Mouse (Mus musculus): ENCODE measurements around the gene Tnfrsf13b.
"Not testable (repeated sequence)": the region's sequence is repeated elsewhere in the genome, so short reads cannot be mapped to it uniquely, and the experiment has no call there.

The Tnfrsf13b gene

GRCm38 (mm10) chr11:61127421-61128055 is 983 bp downstream of the Tnfrsf13b start:
- DNase-seq (ENCODE audit: low read depth, low spot score) = no peak

GRCm38 (mm10) chr11:61129305-61129704 is 2.8 kb downstream of the Tnfrsf13b start:
- no peak for DNase-seq (ENCODE audit: low read depth, low spot score)

GRCm38 (mm10) chr11:61130646-61131045 is 4.1 kb downstream of the Tnfrsf13b start:
- DNase-seq (ENCODE audit: low read depth, low spot score) = not testable (repeated sequence)

GRCm38 (mm10) chr11:61132943-61133342 is 6.4 kb downstream of the Tnfrsf13b start:
- DNase-seq (ENCODE audit: low read depth, low spot score) = no peak

GRCm38 (mm10) chr11:61141693-61142092 is 15.1 kb downstream of the Tnfrsf13b start:
- no peak for DNase-seq (ENCODE audit: low read depth, low spot score)

- DNase-seq (ENCODE audit: low read depth, low spot score) = no peak
Measured at GRCm38 (mm10) chr11:61142262-61142661, 15.7 kb downstream of the Tnfrsf13b start.

- no peak for DNase-seq (ENCODE audit: low read depth, low spot score)
Measured at GRCm38 (mm10) chr11:61142941-61143530, 16.5 kb downstream of the Tnfrsf13b start.

- DNase-seq (ENCODE audit: low read depth, low spot score) = no peak
Measured at GRCm38 (mm10) chr11:61143564-61144469, 17.3 kb downstream of the Tnfrsf13b start.

- DNase-seq (ENCODE audit: low read depth, low spot score) = no peak
Measured at GRCm38 (mm10) chr11:61145551-61145950, 19.0 kb downstream of the Tnfrsf13b start.

GRCm38 (mm10) chr11:61146645-61147299 is 20.2 kb downstream of the Tnfrsf13b start:
- no peak for DNase-seq (ENCODE audit: low read depth, low spot score)

- no peak for DNase-seq (ENCODE audit: low read depth, low spot score)
Measured at GRCm38 (mm10) chr11:61147300-61147683, 20.7 kb downstream of the Tnfrsf13b start.

- peak; percentile 66 for DNase-seq (ENCODE audit: low read depth, low spot score)
Measured at GRCm38 (mm10) chr11:61150233-61151001, 23.9 kb downstream of the Tnfrsf13b start.

- DNase-seq (ENCODE audit: low read depth, low spot score) = no peak
Measured at GRCm38 (mm10) chr11:61155727-61156126, 29.2 kb downstream of the Tnfrsf13b start.

GRCm38 (mm10) chr11:61158141-61158540 is 31.6 kb downstream of the Tnfrsf13b start:
- no peak for DNase-seq (ENCODE audit: low read depth, low spot score)

- DNase-seq (ENCODE audit: low read depth, low spot score) = no peak
Measured at GRCm38 (mm10) chr11:61159796-61160732, 33.5 kb downstream of the Tnfrsf13b start.

- no peak for DNase-seq (ENCODE audit: low read depth, low spot score)
Measured at GRCm38 (mm10) chr11:61161121-61161520, 34.6 kb downstream of the Tnfrsf13b start.

GRCm38 (mm10) chr11:61162776-61163175 is 36.2 kb downstream of the Tnfrsf13b start:
- no peak for DNase-seq (ENCODE audit: low read depth, low spot score)

- DNase-seq (ENCODE audit: low read depth, low spot score) = no peak
Measured at GRCm38 (mm10) chr11:61163341-61163740, 36.8 kb downstream of the Tnfrsf13b start.

GRCm38 (mm10) chr11:61164366-61164765 is 37.8 kb downstream of the Tnfrsf13b start:
- DNase-seq (ENCODE audit: low read depth, low spot score) = no peak

- no peak for DNase-seq (ENCODE audit: low read depth, low spot score)
Measured at GRCm38 (mm10) chr11:61164881-61165280, 38.3 kb downstream of the Tnfrsf13b start.
